Mouse (Mus musculus) gonadal fat pad, adult 2 months (tissue): ENCODE measurements around the gene Pla2g5. TPM values are rescaled to one million over a fixed set of nuclear protein-coding genes. Genes with fewer than 3 reads are reported as not detected.

Source experiments
- DNase-seq: peaks from one replicate; pipeline ENCODE4 v3.0.0-alpha.2; 2012; ENCODE audit warnings: low read depth
- polyA plus RNA-seq: library from polyadenylated mRNA; depleted of rRNA; stranded (reverse); fragments of >200 nt; gene quantifications from 2 replicates; pipeline ENCODE4 v1.2.3, GENCODE M21; 2012

The Pla2g5 gene
- polyA plus RNA-seq, 1 experiment = 23.8 TPM

DNA sequence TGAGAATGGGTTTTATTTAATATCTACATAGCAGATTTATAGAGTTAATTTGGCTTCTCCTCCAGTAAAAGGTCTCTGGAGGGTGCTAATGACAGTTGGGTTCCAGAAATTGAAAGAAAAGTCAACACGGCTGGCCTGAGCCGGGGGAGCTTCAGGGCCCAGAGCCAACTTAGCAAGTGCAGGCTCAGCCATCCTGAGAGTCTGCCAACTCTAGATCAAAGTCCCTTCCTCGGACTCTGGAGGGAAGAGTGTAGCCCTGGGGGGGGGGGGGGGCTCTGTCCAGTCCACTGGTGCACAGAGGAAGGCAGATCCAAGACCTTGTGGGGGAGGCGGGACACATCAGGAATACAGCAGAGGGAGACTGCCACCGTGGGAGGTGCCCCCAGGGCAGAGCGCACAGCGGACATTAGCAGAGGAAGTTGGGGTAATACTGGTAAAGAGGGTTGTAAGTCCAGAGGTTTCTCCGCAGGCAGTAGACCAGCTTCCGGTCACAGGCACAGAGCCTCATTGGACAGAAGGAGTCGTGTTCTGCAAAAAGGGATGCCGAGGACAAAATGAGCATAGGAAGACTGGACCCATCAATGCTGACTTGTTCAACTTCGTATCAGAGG is 63.0 kb downstream of the Pla2g5 start:
- DNase-seq = no peak

GRCm38 (mm10) chr4:138797217-138797570 is 66.1 kb downstream of the Pla2g5 start:
- DNase-seq = no peak

- no peak for DNase-seq
Measured at GRCm38 (mm10) chr4:138796513-138797216, 66.6 kb downstream of the Pla2g5 start.

- DNase-seq = no peak
Measured at GRCm38 (mm10) chr4:138794344-138794743, 68.9 kb downstream of the Pla2g5 start.

GRCm38 (mm10) chr4:138793276-138793675 is 70.0 kb downstream of the Pla2g5 start:
- DNase-seq = no peak

DNA sequence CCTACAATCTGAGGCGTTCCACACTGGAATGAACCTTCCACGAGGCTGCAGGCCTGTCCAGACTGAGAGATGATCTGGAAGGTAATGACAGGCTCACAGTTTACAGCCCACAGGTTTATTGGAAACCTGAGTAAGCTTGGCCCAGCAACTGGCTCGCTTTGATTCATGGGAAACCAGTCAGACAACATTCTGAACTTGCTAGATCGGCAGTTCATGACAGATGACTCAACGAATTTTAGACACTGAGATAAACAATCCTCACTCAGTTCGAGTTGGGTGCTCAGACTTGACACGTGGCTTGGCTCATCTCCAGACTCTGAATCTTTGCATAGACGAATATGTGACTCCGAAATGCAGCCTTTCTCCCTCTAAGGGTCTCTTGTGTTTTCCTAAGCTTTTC is 70.7 kb downstream of the Pla2g5 start:
- DNase-seq = peak; percentile 56

- DNase-seq = no peak
Measured at GRCm38 (mm10) chr4:138791452-138791851, 71.8 kb downstream of the Pla2g5 start.

- DNase-seq = no peak
Measured at GRCm38 (mm10) chr4:138788381-138788780, 74.9 kb downstream of the Pla2g5 start.

GRCm38 (mm10) chr4:138786141-138786540 is 77.1 kb downstream of the Pla2g5 start:
- DNase-seq = no peak

- no peak for DNase-seq
Measured at GRCm38 (mm10) chr4:138785721-138786120, 77.6 kb downstream of the Pla2g5 start.

DNA sequence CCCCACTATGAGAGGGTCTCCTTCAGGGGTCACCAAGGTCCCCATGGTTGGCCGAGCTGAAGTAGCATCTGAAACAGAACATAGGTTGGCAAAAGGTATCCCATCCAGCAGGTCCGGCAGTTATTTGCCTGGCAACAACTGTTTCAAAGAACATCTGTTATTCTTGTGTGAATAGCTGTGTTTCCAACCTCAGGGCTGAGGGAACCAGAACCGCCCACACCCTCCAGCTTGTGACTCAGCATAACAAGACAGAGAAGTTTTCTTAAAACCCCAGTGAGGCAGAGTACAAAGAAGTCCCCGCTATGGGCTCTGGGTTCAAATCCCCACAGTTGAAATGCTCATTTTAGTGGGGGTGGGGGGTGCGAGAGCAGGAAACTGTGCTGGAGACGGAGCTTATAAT is 81.2 kb downstream of the Pla2g5 start:
- no peak for DNase-seq

DNA sequence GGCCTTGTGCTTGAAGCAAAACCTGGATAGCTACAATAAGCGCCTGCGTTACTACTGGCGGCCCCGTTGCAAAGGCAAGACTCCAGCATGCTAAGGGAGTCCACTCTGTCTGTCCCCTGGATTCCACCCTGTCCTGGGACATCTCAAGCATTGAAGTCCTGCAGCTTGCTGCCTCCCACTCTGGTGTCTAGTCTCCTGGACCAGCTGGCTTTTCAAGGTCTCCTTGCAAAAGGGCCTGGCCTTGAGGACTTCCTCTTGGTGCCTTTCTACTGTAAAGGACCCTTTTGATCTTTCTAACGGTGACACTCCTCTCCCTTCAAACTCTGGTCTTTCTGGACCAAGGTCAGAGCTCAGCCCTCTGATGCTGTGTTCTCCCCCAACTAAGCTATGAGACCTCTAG is 83.0 kb downstream of the Pla2g5 start:
- DNase-seq = no peak

- DNase-seq = no peak
Measured at GRCm38 (mm10) chr4:138777417-138778407, 85.6 kb downstream of the Pla2g5 start.

DNA sequence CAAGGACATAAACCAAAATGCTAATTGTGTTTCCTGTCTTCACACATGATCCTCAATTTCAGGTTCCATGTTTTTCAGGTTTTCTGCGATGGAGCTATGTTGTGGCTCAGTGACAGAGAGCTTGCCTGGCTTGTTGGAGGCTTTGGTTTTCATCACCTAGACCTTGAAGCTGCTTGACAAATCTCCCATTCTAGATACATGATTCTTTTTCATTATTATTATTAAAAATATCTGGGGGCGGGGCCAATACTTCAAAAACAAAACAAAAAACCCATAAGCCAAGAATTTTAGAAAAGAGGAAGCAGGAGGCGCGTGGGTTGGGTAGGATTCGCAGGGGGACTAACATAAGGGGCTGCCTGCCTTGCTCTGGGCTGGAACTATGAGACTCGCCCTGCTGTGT is 87.8 kb downstream of the Pla2g5 start, which contains the start of gene Pla2g2d:
Gene Pla2g2d (plus strand): TSS at position 301 of the 400 bp plus-strand sequence.
- no peak for DNase-seq

DNA sequence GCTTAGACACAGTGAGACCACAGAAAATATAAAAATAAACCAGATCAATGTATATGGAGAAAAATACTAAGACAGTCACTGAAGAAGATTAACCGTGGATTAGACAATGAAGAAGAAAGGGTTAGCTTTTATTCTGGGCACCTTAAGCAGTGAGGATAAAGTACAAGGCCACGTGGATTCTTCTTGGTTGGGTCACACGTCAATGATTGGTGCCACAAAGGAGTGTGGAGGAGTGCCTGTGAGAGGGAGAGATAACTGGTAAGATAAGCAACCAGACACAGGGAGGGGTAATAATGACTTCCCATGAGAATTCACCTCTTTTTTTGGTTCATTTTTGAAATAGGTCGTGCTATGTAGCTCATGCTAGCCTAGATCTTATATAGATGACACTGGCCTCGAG is 90.9 kb downstream of the Pla2g5 start:
- no peak for DNase-seq

DNA sequence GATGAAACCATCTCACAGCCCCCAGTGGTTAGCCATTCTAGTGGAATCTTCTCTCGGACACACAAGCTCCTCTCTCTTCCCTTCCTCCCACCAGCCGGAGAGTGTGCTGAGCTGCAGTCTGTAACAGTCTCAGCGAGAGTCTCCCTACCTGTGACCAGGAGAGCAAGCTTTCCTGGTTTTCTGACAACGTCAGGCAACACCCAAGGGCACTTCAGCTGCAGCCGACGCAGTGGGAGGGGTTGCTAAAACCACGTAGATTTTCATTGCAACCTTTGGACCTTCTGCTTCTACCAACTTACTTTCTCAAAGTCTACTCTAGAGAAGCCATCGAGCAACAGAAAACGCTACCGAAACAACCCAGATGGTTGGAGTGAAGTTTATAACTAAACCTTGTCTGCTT is 91.3 kb downstream of the Pla2g5 start:
- DNase-seq = no peak

DNA sequence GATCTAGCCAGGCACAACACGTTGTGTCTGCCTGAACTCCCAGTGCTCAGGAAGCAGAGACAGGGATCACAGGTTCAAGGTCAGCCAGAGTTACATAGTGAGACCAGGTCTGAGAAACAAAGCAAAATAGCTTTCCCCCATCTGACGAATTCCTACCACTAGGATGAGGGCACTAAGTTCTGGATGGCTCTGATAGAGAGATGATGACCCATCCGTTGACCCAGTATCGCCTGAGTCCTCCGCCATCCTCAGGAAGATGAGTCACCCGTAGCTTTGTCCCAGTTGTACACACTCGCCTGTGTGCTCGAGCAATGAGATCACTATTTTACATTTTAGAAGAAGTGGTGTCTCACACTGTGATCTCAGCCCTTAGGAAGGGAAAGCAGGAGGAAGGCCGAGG is 101.0 kb downstream of the Pla2g5 start:
- DNase-seq = no peak

- no peak for DNase-seq
Measured at GRCm38 (mm10) chr4:138757416-138757815, 105.9 kb downstream of the Pla2g5 start, which contains the start of gene Pla2g2f. Gene Pla2g2f (minus strand): TSS chr4:138757626.

DNA sequence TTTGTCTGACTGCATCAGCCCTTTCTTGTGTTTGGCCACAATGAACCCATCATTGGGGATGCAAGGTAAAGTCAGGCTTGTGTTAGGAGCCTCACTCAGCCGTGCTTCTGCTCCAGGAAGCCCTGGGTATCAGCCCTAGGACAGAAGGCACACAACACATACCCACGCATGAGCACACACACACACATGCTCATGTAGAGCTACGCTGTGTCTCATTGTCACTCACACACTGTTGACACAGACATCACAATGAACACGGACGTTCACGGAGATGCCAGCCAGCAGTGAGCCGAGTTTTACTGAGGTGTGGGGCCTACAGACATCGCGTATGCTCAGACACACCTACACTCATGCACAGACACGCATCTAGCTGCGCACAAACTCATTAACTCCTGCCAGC is 107.3 kb downstream of the Pla2g5 start:
- DNase-seq = no peak

DNA sequence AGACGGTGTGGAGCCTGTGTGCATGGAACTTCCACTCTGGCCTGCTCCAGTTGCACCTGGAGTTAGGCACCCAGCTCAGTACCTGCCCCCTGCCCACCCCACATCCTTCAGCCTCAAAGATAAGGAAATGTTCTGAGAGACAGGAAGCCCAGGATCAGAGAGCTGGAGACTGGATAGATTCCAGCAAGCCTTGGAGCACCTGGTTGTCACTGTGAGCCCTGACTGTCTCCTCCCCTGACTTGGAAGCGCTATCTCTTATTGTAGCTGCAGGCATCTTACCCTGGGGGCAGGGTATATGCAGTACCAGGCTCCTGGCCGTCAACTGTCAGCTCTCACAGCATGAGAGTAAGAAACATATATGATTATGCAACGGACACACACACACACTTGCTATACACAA is 107.8 kb downstream of the Pla2g5 start:
- DNase-seq = no peak

DNA sequence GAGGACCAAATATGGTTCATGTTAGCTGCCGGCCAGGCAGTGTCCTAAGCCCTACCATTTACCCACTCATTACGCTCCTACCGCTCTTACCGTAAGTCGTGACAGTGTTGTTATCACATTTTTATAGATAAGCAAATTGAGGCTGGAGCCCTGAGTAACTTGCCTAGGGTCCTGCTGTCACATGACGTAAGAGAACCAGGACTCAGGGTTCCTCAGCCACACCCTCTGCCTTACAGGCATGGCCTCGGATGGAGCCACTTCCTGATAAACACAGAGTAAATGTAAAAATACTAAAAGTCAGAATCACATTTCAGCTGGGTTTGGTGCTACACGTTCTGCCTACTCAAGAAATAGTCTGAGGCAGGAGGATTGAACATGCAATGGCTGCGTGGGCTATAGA is 108.8 kb downstream of the Pla2g5 start:
- DNase-seq = no peak

- DNase-seq = no peak
Measured at GRCm38 (mm10) chr4:138753608-138754007, 109.7 kb downstream of the Pla2g5 start.
